Mouse (Mus musculus) ES-CJ7 (cell line): ENCODE measurements around the gene Pten.

Source experiments
- DNase-seq: peaks from one replicate; pipeline ENCODE4 v3.0.0; 2011; ENCODE audit warnings: low read depth, low spot score

The Pten gene

GRCm38 (mm10) chr19:32756900-32757725 is at the start of gene Pten:
Gene Pten, plus strand, starts transcription at chr19:32757497.
- DNase-seq = peak; percentile 94

- no peak for DNase-seq
Observed at GRCm38 (mm10) chr19:32708996-32709395, 48.3 kb upstream of the Pten start.

GRCm38 (mm10) chr19:32710288-32710687 is 47.0 kb upstream of the Pten start:
- DNase-seq = peak; percentile 36

- DNase-seq = peak; percentile 82
Observed at GRCm38 (mm10) chr19:32711761-32712541, 45.3 kb upstream of the Pten start.

DNA sequence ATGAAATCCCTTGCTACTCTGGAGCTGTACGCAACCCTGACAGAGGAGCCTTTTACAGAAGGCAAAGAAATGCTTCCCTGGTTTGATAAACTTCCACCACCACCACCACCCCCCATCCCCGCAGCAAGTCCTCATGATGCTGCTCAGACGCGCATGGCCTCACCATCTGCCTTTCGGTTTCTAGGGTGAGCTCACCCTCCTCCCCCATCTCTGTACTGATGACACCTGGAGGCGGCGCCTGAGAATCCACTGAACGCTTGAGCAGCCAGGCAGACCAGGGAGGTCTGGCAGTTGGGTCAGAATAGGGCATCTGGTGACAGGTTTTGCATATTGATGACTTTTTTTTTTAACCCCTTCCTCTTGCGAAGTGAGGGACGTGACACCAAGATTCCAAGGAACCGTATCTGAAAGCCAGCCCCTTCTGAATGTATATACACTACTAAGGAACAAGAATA is 44.7 kb upstream of the Pten start:
- peak; percentile 83 for DNase-seq

DNA sequence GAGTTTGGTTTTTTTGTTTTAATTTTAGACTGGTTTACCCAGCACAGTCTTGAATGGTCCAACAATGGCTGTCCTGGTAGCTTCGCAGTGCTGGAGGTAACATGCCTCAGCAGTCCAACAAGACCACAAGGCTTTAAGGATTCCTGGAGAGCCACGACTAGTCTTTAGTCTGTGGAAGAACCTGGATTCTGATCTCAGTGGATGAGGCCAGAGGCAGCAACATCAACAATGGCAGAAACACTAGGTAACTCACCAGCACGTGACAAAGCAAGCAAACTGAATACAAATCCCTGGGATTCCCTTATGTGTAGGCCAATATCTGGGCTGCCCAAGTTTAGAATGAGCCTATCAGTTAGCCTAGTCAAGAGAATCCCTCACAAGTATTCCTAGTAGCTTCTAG is 43.8 kb upstream of the Pten start:
- no peak for DNase-seq

- peak; percentile 61 for DNase-seq
Observed at GRCm38 (mm10) chr19:32715201-32715600, 42.1 kb upstream of the Pten start.

DNA sequence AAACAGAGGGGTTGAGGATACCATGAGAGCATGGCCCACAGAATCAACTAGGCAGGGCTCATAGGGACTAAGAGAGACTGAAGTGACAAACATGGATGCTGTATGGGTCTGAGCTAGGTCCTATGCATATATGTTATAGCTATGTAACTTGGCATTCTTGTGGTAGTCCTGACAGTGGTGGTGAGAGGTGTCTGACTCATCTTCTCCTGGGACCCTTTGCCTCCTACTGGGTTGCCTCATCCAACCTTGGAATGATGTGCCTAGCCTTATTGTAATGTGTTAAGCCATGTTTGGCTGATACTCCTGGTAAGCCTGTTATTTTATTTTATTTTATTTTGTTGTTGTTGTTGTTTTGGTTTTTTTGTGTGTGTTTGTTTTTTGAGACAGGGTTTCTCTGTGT is 41.6 kb upstream of the Pten start:
- no peak for DNase-seq

GRCm38 (mm10) chr19:32717590-32717989 is 39.7 kb upstream of the Pten start:
- DNase-seq = peak; percentile 35

DNA sequence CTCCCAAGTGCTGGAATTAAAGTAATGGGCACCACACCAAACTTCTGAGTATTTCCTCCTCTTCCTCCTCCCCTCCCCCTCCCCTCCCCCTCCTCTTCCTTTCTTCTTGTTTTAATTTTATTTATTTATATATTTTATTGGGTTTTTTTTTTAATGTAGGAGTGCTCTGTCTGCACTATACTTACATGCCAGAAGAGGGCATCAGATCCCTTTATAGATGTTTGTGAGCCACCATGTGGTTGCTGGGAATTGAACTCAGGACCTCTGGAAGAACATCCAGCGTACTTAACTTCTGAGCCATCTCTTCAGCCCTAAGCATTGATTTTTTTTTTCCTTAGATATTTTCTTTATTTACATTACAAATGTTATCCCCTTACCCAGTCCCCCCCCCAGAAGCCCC is 37.0 kb upstream of the Pten start:
- no peak for DNase-seq

GRCm38 (mm10) chr19:32723817-32724216 is 33.5 kb upstream of the Pten start:
- DNase-seq = peak; percentile 56

DNA sequence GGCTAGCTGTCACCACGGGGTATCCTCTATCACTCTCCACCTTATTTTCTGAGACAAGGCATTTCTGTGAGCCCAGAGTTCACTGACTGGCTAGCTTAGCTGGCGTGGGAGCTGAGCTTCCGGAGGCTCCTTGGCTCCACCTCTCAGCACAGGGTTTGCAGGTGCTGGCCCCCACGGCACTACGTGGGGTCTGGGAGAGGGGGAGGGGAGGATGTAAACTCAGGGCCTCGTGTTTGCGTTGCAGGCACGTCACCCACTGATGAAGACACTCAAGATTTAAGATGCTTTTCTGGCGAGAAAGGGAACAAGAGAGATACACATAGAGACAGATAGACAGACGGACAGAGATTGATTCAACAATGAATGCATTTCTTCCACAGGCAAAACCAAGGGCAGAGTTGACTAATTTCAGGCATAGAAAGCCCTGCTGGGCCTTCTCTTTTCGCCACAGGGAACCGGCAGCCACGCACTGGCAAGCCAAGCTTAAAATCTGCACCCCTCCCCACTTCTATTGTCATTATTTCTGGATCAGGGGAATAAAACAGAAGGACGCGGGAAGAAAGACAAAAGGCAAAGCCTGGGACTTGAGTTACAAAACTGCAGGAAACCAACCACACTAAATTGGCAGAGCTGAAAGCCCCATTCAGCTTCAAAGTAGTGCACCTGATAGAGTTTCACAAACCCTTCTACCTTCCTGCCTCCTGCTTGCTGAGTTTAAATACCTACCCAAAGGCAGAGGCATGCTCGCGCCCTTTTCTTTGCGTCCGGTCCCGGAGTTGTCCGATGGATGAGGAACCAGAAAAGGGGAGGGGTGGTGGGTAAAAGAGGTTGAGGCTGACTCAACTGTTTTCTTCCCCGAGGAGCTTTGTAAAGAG is 30.6 kb upstream of the Pten start:
- peak; percentile 94 for DNase-seq

DNA sequence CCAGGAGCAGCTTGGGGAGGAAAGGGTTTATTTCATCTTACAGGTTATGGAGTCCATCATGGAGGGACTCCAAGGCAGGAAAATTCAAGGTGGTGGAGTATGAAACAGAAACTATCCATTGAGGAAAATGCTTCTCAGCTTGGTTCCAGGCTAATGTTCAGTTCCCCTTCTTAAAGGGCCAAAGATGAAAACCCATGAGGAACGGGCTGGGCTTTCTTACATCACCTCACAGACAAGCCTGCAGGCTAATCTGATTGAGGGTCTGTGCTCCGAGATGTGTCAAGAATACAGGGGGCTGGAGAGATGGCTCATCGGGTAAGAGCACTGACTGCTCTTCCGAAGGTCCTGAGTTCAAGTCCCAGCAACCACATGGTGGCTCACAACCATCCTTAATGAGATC is 27.5 kb upstream of the Pten start:
- no peak for DNase-seq

GRCm38 (mm10) chr19:32732922-32733321 is 24.4 kb upstream of the Pten start:
- no peak for DNase-seq

DNA sequence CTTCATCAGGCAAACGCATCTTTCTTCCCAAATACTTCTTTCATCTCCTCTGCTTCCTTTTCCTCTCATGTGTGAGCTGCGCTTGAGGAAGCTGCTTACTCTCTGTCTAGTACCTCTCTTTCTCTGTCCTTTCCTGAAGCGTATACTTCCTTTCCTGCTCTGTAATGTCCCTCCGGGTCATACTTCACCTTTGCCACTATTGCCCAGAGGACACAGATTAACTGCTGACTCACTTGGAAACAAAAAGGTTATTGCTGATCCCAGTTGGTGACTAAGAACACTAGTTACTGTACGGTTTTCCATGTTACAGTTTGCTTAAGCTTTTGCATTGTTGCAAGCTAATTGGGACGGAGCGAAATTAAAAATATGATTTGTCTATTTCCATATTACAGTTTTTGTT is 19.5 kb upstream of the Pten start:
- no peak for DNase-seq

- DNase-seq = no peak
Observed at GRCm38 (mm10) chr19:32739686-32740085, 17.6 kb upstream of the Pten start, which contains the start of gene Atad1. Gene Atad1, minus strand, starts transcription at chr19:32739786.

GRCm38 (mm10) chr19:32740641-32741345 is 16.5 kb upstream of the Pten start:
- no peak for DNase-seq

- peak; percentile 88 for DNase-seq
Observed at GRCm38 (mm10) chr19:32749425-32749824, 7.9 kb upstream of the Pten start.

- DNase-seq = no peak
Observed at GRCm38 (mm10) chr19:32752357-32752756, 4.9 kb upstream of the Pten start.

- DNase-seq = no peak
Observed at GRCm38 (mm10) chr19:32753386-32753785, 3.9 kb upstream of the Pten start.
